Mouse (Mus musculus) lung, embryonic 14.5 days (tissue): ENCODE data around the gene Gps2. TPM values are rescaled to one million over a fixed set of nuclear protein-coding genes. Genes with fewer than 3 reads are reported as not detected.
A peak's percentile ranks its signal among the peaks of the same experiment; 100 is the strongest.

Source experiments
- ATAC-seq: fragments of 200-750 bp; cut with Nextera tagmentation; 2 replicates; pipeline ENCODE4 v1.8.0; 2017; ENCODE audit warnings: mild to moderate bottlenecking, moderate TSS enrichment, moderate library complexity; ENCODE audit not compliant: insufficient read depth
- DNase-seq: peaks from one replicate; pipeline ENCODE4 v3.0.0-alpha.2; 2015
- H3K27ac ChIP-seq: fragments of 300-500 bp; sonication (generic); 2 replicates; pipeline ENCODE4 v1.5.1; 2014; ENCODE audit warnings: low read depth, mild to moderate bottlenecking, moderate library complexity
- H3K27me3 ChIP-seq: fragments of 300-500 bp; sonication (generic); 2 replicates; pipeline ENCODE4 v1.6.1; 2014; ENCODE audit warnings: low read length, control low read depth; ENCODE audit not compliant: insufficient read depth
- H3K36me3 ChIP-seq: fragments of 300-500 bp; sonication (generic); 2 replicates; pipeline ENCODE4 v1.6.1; 2014; ENCODE audit warnings: control low read depth; ENCODE audit not compliant: insufficient read depth
- H3K4me1 ChIP-seq: fragments of 300-500 bp; sonication (generic); 2 replicates; pipeline ENCODE4 v1.6.1; 2014; ENCODE audit warnings: antibody characterized with exemption, control low read depth; ENCODE audit not compliant: insufficient read depth
- H3K4me2 ChIP-seq: fragments of 300-500 bp; sonication (generic); 2 replicates; pipeline ENCODE4 v1.6.1; 2014; ENCODE audit warnings: mild to moderate bottlenecking
- H3K4me3 ChIP-seq: fragments of 300-500 bp; sonication (generic); 2 replicates; pipeline ENCODE4 v1.5.1; 2014; ENCODE audit warnings: low read depth, low read length
- H3K9ac ChIP-seq: fragments of 300-500 bp; sonication (generic); 2 replicates; pipeline ENCODE4 v1.6.1; 2014
- H3K9me3 ChIP-seq: fragments of 300-500 bp; sonication (generic); 2 replicates; pipeline ENCODE4 v1.6.1; 2016; ENCODE audit warnings: low read depth, low read length, control low read depth
- CTCF ChIP-seq: IDR thresholded peaks from 2 replicates; pipeline ENCODE4 v1.5.1; 2016; ENCODE audit warnings: antibody characterized with exemption, low read depth
- WGBS: fragments of 180-500 bp; shearing (Covaris S2); extraction: QIAGEN DNeasy Blood & Tissue Kit; methylation state at CpG from one replicate; pipeline ENCODE4 v1.1.7; 2014; 5-methylcytosine and 5-hydroxymethylcytosine counted together
- polyA plus RNA-seq: library from polyadenylated mRNA; unstranded; fragments of >200 nt; fragmentation: Nextera tagmentation; extraction: Ambion mirVana; gene quantifications from 2 replicates; pipeline ENCODE4 v1.2.1, GENCODE M21; 2014

The Gps2 gene
- polyA plus RNA-seq: 67.5 and 78.6 TPM in 2 replicates

DNA sequence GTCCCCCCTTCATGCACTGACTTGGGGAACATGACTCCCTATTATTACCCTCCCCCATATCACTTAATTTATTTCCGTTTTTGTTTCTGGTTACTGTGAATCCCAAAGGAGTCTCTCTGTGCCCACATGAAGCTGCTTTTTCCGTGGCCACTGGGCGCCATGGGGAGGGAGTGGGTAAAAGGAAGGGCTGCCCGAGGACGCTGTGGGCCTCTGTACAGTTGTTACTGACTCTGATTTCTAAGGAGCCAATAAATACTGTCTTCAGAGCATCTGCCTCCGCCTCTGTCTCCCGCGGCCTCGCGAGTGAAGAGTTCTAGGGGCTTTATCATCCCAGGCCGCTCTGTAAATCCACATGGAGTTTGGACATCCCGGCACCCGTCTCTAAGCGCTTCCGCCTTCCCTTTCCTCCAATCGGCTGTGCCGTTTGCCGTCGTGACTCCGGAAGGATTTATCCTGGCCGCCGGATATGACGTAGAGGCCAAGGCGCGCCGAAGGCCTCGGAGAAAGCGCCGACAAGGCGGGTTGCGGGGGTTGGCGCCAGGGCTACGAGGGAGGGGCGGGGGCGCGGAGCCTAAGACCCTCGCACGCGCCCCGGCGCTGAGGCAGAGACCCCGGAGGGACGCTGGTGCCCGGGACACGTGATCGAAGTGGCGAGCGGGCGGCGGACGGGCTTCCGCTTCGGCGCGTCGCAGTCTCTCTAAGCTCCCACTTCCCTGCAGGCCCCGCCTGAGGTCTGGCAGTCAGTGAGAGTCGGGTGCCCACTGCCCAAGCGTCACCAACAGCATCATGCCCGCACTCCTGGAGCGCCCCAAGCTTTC lies at the start of gene Gps2:
Gene Gps2, plus strand, starts transcription at position 335 of the 818 bp plus-strand sequence.
- H3K27me3 ChIP-seq: no peaks in the 10 kb centered on the region
- peak within 1 kb of the TSS; percentile 97 for H3K4me2 ChIP-seq
- 0 out of 2 replicates have a peak, but pooled peaks cover 2% of the 10 kb centered on the region for H3K4me1 ChIP-seq
- TF ChIP-seq CTCF: no peak
- peaks cover 88% of the 10 kb centered on the region for H3K36me3 ChIP-seq
- WGBS: 2% methylated on average over 61 of the region's 61 CpGs
- H3K27ac ChIP-seq: peak within 1 kb of the TSS; percentile 90
- H3K9me3 ChIP-seq: no peaks in the 10 kb centered on the region
- ATAC-seq (peak; percentile 93), DNase-seq (peak; percentile 98)
- peak within 1 kb of the TSS; percentile 83 for H3K9ac ChIP-seq
- peak within 1 kb of the TSS; percentile 91 for H3K4me3 ChIP-seq

DNA sequence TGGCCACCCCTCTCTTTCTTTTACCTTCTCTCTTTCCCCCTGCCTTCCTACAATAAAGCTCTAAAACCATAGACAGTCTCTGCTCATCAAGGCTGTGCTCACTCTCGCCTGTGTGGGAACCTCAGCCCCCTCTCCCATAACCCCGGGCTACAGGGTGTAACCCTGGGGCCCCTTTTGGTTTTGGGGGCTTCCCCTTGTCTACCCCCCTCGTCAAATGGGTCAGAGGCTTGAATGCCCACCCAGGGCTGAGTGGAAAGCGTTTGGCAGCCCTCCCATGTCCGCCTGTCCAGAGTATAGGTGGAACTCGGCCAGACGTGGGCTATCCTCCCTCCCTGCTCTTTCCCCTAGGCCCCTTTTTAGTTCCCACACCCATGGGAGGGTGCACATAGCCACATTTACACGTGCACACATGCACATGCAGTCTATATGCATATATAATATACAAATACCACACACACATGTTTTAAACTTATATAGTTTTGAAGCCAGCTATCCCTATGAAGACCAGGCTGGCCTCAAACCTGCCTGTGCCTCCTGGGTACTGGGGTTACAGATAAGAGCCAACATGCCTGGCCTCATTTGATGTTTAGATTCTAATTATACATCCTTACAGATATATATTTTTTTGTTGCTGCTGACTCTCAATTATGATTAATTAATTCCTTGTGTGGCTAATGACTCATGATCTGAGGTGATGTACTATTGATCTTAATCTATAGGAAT lies 49.4 kb upstream of the Gps2 start:
- ATAC-seq: no peak

DNA sequence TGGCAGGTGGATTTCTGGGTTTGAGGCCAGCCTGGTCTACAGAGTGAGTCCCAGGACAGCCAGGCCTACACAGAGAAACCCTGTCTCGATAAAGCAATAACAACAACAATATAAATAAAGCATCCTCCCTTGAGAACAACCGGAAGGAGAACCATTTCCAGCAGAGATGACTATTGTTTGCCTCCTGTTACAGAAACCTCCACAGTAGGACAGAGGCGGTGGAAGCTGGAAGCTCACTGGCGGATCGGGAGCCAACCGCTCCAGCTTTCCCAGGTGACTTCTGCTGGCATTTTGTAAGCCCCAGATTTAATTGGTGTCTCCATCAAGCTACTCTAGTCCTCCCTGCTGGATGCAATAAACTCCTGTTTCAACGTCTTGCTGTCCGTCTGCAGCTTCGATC lies 48.1 kb upstream of the Gps2 start:
- H3K36me3 ChIP-seq: no peaks in the 10 kb centered on the region
- no peak for DNase-seq
- no peak overlapping the region for H3K4me2 ChIP-seq
- no peaks in the 10 kb centered on the region for H3K9me3 ChIP-seq
- H3K4me1 ChIP-seq: no peaks in the 10 kb centered on the region
- TF ChIP-seq CTCF: no peak
- no peak overlapping the region for H3K27ac ChIP-seq
- H3K27me3 ChIP-seq: no peaks in the 10 kb centered on the region
- no peak overlapping the region for H3K4me3 ChIP-seq
- no peak for ATAC-seq
- 79% methylated on average over 9 of the region's 9 CpGs for WGBS
- H3K9ac ChIP-seq: no peak overlapping the region

More for the DNA sequence above, 49.4 kb upstream of the Gps2 start:
- Histone ChIP-seq H3K4me1 (no peaks in the 10 kb centered on the region), H3K27ac (no peak overlapping the region; the same call in 1 of the 2 replicates), H3K9ac (no peak overlapping the region), H3K4me2 (no peak overlapping the region), H3K4me3 (no peak overlapping the region), H3K27me3 (peaks cover under 1% of the 10 kb centered on the region; the same call in 1 of the 2 replicates), H3K36me3 (no peaks in the 10 kb centered on the region), H3K9me3 (no peaks in the 10 kb centered on the region)
- WGBS: 40% methylated on average over 8 of the region's 8 CpGs
- no peak for DNase-seq
- TF ChIP-seq CTCF: no peak

DNA sequence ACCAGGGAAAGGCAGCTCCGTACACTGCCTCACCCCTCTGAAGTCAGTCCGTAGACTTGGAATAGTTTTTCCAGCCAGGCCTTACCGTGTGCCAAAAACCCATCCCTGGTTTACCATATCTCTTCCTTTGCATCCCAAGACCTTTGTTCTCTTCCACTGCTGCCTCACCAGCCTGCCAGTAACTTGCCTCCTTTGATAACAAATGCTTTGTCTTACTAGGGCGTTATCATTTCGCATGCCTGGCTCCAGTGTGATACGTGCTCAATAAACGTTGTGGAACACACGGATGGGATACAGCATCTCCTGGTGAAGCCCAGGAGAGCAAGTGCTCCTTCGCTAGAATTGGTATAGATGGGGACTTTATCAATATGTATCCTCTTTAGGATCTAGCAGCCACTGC lies 46.4 kb upstream of the Gps2 start:
- no peaks in the 10 kb centered on the region for H3K36me3 ChIP-seq
- H3K9me3 ChIP-seq: no peaks in the 10 kb centered on the region
- H3K4me1 ChIP-seq: no peaks in the 10 kb centered on the region
- 56% methylated on average over 9 of the region's 9 CpGs for WGBS
- no peak overlapping the region for H3K9ac ChIP-seq
- H3K4me2 ChIP-seq: no peak overlapping the region
- TF ChIP-seq CTCF: no peak
- H3K4me3 ChIP-seq: no peak overlapping the region
- DNase-seq: no peak
- no peak overlapping the region for H3K27ac ChIP-seq
- no peak for ATAC-seq
- no peaks in the 10 kb centered on the region for H3K27me3 ChIP-seq

DNA sequence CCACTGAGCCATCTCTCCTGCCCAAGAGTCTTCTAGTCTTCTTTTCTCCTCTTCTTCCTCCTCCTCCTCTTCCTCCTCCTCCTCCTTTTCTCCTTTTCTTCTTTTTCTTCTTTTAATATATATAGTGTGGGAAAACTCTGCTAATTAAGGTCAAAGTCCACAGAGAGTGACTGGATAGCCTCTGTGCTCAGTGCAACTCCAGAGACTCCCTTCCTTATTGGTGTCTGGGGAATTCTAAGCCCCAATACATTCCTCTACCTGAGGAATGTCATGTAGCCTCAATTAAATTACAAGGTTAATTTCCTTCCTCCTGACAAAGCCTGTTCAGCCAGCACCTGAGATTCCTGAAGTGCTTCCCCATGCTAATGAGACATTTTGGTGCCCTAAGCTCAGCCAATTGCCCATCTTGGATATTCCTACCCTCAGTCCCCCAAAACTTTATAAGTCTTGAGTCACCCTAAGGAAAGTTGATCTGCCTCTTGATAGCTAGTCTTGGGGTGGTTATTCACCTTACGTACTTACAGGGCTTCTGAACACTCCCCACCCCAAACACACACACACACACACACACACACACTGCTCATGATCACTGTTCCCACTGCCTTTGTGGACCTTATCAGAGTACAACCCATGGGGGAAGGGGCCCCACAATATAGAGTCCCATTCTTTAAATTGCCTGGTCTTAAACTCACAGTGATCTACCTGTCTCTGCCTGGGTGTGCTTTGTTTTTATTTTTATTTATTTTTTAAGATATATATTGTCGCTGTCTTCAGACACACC lies 43.2 kb upstream of the Gps2 start:
- no peak overlapping the region for H3K4me3 ChIP-seq
- H3K36me3 ChIP-seq: no peaks in the 10 kb centered on the region
- H3K27ac ChIP-seq: no peak overlapping the region
- H3K27me3 ChIP-seq: no peaks in the 10 kb centered on the region
- H3K9ac ChIP-seq: no peak overlapping the region
- ATAC-seq: no peak
- H3K4me2 ChIP-seq: no peak overlapping the region
- 82% methylated on average over 2 of the region's 2 CpGs for WGBS
- no peaks in the 10 kb centered on the region for H3K4me1 ChIP-seq
- TF ChIP-seq CTCF: no peak
- DNase-seq: no peak
- H3K9me3 ChIP-seq: no peaks in the 10 kb centered on the region

DNA sequence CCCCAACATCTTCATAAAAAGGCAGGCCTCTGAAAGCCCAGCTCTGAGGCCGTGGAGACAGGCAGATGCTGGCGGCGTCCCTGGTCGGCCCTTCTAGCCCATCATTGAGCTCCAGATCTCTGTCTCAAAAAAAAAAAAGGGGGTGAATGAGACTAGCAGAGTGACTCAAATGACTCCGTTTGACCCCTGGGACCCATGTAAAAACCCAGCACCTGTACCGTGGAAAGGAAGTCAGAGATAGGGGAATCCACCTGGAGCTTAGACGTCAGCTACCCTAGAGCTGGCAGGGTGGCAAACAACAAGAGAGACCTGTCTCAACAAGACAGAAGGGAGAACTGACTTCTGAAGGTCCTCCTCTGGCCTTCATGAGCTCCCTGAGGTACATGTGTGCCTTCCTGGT lies 41.9 kb upstream of the Gps2 start:
- Histone ChIP-seq H3K27ac (no peak overlapping the region), H3K4me3 (no peak overlapping the region), H3K36me3 (no peaks in the 10 kb centered on the region), H3K27me3 (no peaks in the 10 kb centered on the region), H3K9ac (no peak overlapping the region), H3K4me1 (peaks cover 6% of the 10 kb centered on the region; the same call in 1 of the 2 replicates), H3K4me2 (no peak overlapping the region), H3K9me3 (no peaks in the 10 kb centered on the region)
- no peak for TF ChIP-seq CTCF
- WGBS: 83% methylated on average over 7 of the region's 7 CpGs
- DNase-seq (no peak), ATAC-seq (no peak)

DNA sequence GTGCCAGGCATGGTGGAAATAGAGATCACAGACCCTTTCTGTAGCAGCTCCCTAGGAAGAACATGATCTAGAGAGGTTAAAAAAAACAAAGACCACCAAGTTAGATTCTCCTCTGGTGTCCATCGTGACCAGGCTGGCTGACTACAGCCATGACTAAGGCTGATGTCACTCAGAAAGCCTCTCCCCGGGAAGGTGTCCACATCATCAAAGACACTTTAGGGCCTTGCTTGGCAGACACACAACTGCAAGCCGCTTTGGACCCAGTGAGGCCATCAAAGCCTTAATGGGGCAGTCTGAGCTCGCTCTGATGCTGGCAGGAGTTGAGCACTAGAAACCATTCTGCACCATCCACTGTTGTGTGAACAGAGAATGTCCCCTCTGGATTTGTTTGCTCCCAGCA lies 41.2 kb upstream of the Gps2 start:
- Histone ChIP-seq H3K9me3 (no peaks in the 10 kb centered on the region), H3K9ac (no peak overlapping the region), H3K27me3 (no peaks in the 10 kb centered on the region), H3K4me1 (peaks cover 6% of the 10 kb centered on the region; the same call in 1 of the 2 replicates), H3K4me2 (no peak overlapping the region), H3K4me3 (no peak overlapping the region), H3K36me3 (no peaks in the 10 kb centered on the region), H3K27ac (no peak overlapping the region)
- 75% methylated on average over 4 of the region's 4 CpGs for WGBS
- ATAC-seq (no peak), DNase-seq (no peak)
- TF ChIP-seq CTCF: no peak
